ENCODE assay signal across 1 mouse cellular context in the genomic region with DNA sequence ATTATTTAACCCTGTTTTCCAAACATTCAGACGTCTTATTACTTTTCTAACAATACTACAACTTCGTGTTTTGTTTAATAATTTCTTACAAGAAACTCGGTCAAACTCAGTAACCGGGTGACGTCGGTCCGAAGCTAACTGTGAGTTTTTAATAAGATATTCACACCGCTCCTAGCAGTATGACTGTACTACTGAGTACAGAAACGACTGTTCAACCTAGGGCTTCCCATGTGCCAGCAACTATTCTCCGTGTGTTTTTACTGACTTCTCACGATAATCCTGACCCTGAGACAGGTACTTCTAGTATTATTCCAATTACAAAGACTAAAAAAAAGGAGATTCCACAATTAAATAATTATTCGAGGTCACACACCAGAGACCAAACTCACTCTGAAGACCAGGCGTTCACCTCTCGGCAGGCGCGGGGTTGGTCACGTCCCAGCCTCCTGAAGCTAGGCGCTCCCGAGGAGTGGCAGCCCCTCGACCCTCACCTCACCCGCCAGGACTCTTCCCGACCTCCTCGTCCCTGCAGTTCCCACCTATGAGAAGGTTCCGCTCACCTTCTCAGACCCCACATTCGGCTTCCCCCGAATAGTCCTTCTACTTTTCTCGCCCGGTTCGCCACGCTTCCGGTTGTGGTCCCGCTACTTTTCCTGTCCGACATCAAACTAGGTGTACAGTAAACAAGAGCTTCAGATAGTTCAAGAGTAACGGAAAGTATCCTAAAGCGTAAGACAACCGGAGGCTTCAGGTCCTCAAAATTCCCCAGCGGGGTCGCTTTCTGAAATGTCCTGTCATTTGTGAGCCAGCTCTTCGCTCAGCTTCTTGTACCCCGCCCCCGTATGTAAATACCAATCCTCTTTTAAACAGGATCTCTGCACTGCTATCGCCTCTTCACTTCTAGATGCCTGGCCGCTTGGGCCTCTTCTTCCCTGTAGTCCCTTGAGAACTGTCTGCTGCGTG.
TF ChIP-seq lines count a peak whose summit lies in the region.

A gene (minus strand): TSS at position 608 of the 963 bp plus-strand sequence.

TF ChIP-seq in MEL, 35 proteins besides CTCF, POLR2A, EP300 and RAD21 (continued from another document):
- peak; percentile 73; the same call in 1 of the 2 replicates for TF ChIP-seq MYB (IDR thresholded peaks at IDR 0.05; ENCODE audit: low read depth, low read length)
- TF ChIP-seq BHLHE40 (IDR thresholded peaks at IDR 0.05; ENCODE audit: borderline replicate concordance, low read depth, low read length), result no peak
- no peak for TF ChIP-seq TAL1 (IDR thresholded peaks at IDR 0.05; ENCODE audit: low read length)
- TF ChIP-seq USF2 (IDR thresholded peaks at IDR 0.05; ENCODE audit: borderline replicate concordance in 1 of 2, insufficient read depth in 1 of 2, low read depth in 1 of 2, low read length in 2 of 2), result no peak
- TF ChIP-seq NRF1 (IDR thresholded peaks at IDR 0.05; ENCODE audit: insufficient read depth, low read depth, low read length, poor library complexity, severe bottlenecking), result 0 out of 2 replicates have a peak, but pooled peaks have one; percentile 15
- 0 out of 2 replicates have a peak, but pooled peaks have one; percentile 46 for TF ChIP-seq E2F4 (IDR thresholded peaks at IDR 0.05; ENCODE audit: borderline replicate concordance, low read depth, low read length)
- TF ChIP-seq POLR2AphosphoS5 (IDR thresholded peaks at IDR 0.05; ENCODE audit: borderline replicate concordance, low read depth, low read length), result no peak
- peak; percentile 36; the same call in 1 of the 2 replicates for TF ChIP-seq GATA1 (IDR thresholded peaks at IDR 0.05; ENCODE audit: low read depth, low read length)
- peak; percentile 82 for TF ChIP-seq NELFE (IDR thresholded peaks at IDR 0.05; ENCODE audit: low read depth, low read length)
- 0 out of 2 replicates have a peak, but pooled peaks have one; percentile 39 for TF ChIP-seq ZNF384 (IDR thresholded peaks at IDR 0.05; ENCODE audit: low read depth, low read length)
- peak; percentile 67 for TF ChIP-seq KAT2A (conservative IDR thresholded peaks at IDR 0.05; ENCODE audit: low read depth, low read length)
- TF ChIP-seq ETS1 (IDR thresholded peaks at IDR 0.05; ENCODE audit: low read depth, low read length), result peak; percentile 69; the same call in 1 of the 2 replicates
- peak; percentile 88 for TF ChIP-seq MXI1 (IDR thresholded peaks at IDR 0.05; ENCODE audit: low read depth, low read length)
- peak; percentile 86 for TF ChIP-seq ELF1 (IDR thresholded peaks at IDR 0.05; ENCODE audit: low read depth, low read length)
- no peak for TF ChIP-seq ZC3H11A (IDR thresholded peaks at IDR 0.05; ENCODE audit: low read depth, low read length)
- TF ChIP-seq POLR2AphosphoS2 (IDR thresholded peaks at IDR 0.05; ENCODE audit: low read length), result peak; percentile 84
- TF ChIP-seq UBTF (IDR thresholded peaks at IDR 0.05; ENCODE audit: borderline replicate concordance, insufficient read depth, low read depth, low read length), result no peak
- TF ChIP-seq MAZ (IDR thresholded peaks at IDR 0.05; ENCODE audit: low read depth, low read length), result peak; percentile 78; the same call in 1 of the 2 replicates
- peak; percentile 88; the same call in 1 of the 2 replicates for TF ChIP-seq JUND (IDR thresholded peaks at IDR 0.05; ENCODE audit: low read depth, low read length)
TF ChIP-seq in MEL: peak in this region for 22.
